Mouse (Mus musculus) limb, embryonic 13.5 days (tissue): ENCODE results near the gene Simc1. TPM values are rescaled to one million over a fixed set of nuclear protein-coding genes. Genes with fewer than 3 reads are reported as not detected.
A peak's percentile ranks its signal among the peaks of the same experiment; 100 is the strongest.

Experiments used
- ATAC-seq: fragments of 200-750 bp; cut with Nextera tagmentation; 2 replicates; pipeline ENCODE4 v1.8.0; 2017; ENCODE audit warnings: low read depth, moderate number of reproducible peaks, moderate TSS enrichment; ENCODE audit not compliant: low FRiP score
- H3K27ac ChIP-seq: fragments of 300-500 bp; sonication (generic); 2 replicates; pipeline ENCODE4 v1.5.1; 2015; ENCODE audit warnings: inconsistent platforms, mild to moderate bottlenecking, moderate library complexity
- H3K27me3 ChIP-seq: fragments of 300-500 bp; sonication (generic); 2 replicates; pipeline ENCODE4 v1.6.1; 2015; ENCODE audit warnings: mild to moderate bottlenecking, inconsistent platforms
- H3K36me3 ChIP-seq: fragments of 300-500 bp; sonication (generic); 2 replicates; pipeline ENCODE4 v1.6.1; 2015; ENCODE audit warnings: inconsistent platforms, mild to moderate bottlenecking, moderate library complexity
- H3K4me1 ChIP-seq: fragments of 300-500 bp; sonication (generic); 2 replicates; pipeline ENCODE4 v1.6.1; 2015; ENCODE audit warnings: inconsistent platforms
- H3K4me2 ChIP-seq: fragments of 300-500 bp; sonication (generic); replicated peaks from 2 replicates; pipeline ENCODE4 v1.6.1; 2015; ENCODE audit warnings: inconsistent platforms, mild to moderate bottlenecking, moderate library complexity
- H3K4me3 ChIP-seq: fragments of 300-500 bp; sonication (generic); 2 replicates; pipeline ENCODE4 v1.5.1; 2015; ENCODE audit warnings: moderate library complexity, mild to moderate bottlenecking, inconsistent platforms
- H3K9ac ChIP-seq: fragments of 300-500 bp; sonication (generic); 2 replicates; pipeline ENCODE4 v1.6.1; 2015; ENCODE audit warnings: mild to moderate bottlenecking, inconsistent platforms
- H3K9me3 ChIP-seq: fragments of 300-500 bp; sonication (generic); 2 replicates; pipeline ENCODE4 v1.6.1; 2016; ENCODE audit warnings: inconsistent platforms
- WGBS: fragments of 180-500 bp; shearing (Covaris S2); methylation state at CpG from one replicate; pipeline ENCODE4 v1.1.7; 2015; 5-methylcytosine and 5-hydroxymethylcytosine counted together
- polyA plus RNA-seq: library from polyadenylated mRNA; unstranded; fragments of >200 nt; fragmentation: Nextera tagmentation; extraction: Ambion mirVana; gene quantifications from 2 replicates; pipeline ENCODE4 v1.2.1, GENCODE M21; 2015

Gene Simc1
- polyA plus RNA-seq, 1 experiment from 2014 or later, result 16.2 TPM

DNA sequence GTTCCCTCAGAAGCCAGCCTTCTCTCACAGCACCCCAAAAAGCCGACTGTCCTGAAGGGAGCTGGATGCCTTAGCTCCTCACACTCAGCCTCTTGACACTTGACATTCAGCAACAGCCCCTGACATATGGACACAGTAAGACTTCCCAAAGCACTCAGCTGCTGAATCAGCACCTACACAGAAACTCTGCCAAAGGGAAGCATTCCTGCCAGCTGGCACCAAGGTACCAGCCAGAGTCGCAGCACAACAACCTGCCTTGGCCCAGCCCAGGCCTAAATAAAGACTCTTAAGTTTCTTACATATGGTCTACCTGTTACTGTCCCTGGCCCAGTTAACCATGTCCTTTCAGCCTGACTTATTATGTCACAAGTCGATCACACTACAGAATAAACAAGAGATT is 53.2 kb downstream of the Simc1 start:
- Histone ChIP-seq H3K27ac (no peak overlapping the region), H3K4me1 (no peaks in the 10 kb centered on the region), H3K9me3 (no peaks in the 10 kb centered on the region), H3K4me2 (no peak overlapping the region), H3K9ac (no peak overlapping the region), H3K27me3 (no peaks in the 10 kb centered on the region), H3K4me3 (no peak overlapping the region), H3K36me3 (peaks cover 96% of the 10 kb centered on the region)
- 89% methylated on average over 3 of the region's 3 CpGs for WGBS
- ATAC-seq, result no peak

DNA sequence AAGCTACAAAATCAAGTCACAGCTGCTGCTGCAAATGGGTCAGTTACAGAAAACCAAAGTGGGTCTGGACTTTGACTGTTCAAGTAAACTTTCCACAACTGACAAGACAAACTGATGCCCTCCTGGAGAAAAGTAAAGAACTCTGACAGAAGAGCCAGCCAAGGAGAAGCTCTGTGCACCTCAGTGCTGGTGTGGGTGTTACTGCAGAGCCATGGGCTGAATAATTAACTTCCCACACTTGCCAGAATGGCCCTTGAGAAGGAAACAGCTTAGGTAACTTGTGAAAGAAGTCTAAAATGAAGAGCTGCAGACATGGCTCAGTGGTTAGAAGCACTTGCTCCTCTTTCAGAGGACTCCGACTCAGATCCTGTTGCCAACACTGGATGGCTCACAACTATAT is 54.1 kb downstream of the Simc1 start:
- no peak overlapping the region for H3K4me2 ChIP-seq
- no peaks in the 10 kb centered on the region for H3K9me3 ChIP-seq
- no peak overlapping the region for H3K27ac ChIP-seq
- ATAC-seq, result no peak
- no peaks in the 10 kb centered on the region for H3K27me3 ChIP-seq
- H3K9ac ChIP-seq, result no peak overlapping the region
- WGBS, result 97% methylated on average over 1 of the region's 1 CpGs
- no peak overlapping the region for H3K4me3 ChIP-seq
- H3K36me3 ChIP-seq, result peaks cover 95% of the 10 kb centered on the region
- H3K4me1 ChIP-seq, result no peaks in the 10 kb centered on the region

DNA sequence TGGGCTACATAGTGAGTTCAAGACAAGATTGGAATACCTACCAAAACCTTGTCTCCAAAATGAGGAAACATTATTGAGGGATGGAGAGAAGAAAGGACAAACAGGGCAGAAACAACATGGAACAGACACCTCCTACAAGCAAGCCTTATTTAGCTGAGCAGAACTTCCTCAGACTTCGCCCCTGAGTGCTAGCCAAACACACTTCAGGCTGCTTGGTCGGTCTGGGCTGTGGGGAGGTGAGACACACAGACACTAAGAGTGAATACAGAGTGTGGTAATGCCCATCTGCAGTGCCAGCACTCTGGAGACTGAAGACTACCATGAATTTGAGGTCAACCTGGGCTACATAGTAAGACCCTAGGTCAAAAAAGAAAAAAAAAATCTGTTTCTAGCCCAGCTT is 56.1 kb downstream of the Simc1 start:
- H3K36me3 ChIP-seq, result peaks cover 86% of the 10 kb centered on the region

DNA sequence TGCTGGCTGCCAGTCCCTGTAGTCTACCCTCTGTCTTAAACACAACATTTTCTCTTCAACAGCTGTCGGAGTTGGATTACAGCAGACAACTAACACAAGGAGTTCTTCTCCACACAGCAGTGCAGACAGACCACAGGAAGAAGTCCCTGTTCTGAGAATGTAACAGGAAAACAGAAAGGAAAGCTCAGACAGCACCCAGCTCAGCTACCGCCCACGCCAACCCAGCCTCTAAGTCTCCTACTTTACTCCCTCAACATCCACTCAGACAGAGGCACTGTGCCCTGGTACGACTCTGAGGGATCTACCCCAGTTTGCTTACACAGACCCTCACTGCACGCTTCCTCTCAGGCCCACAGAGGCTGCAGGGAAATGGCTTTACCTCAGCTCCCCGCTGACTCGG is 57.0 kb downstream of the Simc1 start:
- ATAC-seq, result no peak
- peaks cover 78% of the 10 kb centered on the region for H3K36me3 ChIP-seq

More for the DNA sequence above, 56.1 kb downstream of the Simc1 start:
- Histone ChIP-seq H3K4me2 (no peak overlapping the region), H3K9me3 (no peaks in the 10 kb centered on the region), H3K4me1 (peaks cover 12% of the 10 kb centered on the region), H3K4me3 (no peak overlapping the region), H3K27ac (no peak overlapping the region), H3K9ac (no peak overlapping the region), H3K27me3 (no peaks in the 10 kb centered on the region)
- no peak for ATAC-seq
- WGBS, result 94% methylated on average over 2 of the region's 2 CpGs

DNA sequence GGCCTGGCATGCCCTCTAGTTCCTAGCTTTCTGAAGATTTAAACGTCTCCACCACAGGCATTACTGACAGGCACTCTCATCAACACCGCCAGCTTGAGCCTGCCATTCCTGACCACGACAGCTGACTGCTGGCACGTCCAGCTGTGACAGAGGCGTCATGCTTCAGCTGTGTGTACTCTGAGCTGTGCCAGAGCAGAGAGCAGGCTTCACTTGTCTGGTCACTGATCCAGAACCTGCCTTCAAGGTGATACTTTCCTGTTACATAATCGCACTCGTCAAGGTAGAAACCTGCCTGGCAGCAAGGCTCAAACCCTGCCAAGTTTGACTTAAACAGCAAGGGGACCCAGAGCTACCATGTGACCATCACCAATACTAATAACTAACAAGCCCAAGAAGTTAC is 59.0 kb downstream of the Simc1 start:
- Histone ChIP-seq H3K36me3 (peaks cover 59% of the 10 kb centered on the region), H3K27me3 (no peaks in the 10 kb centered on the region), H3K4me3 (no peak overlapping the region), H3K9me3 (no peaks in the 10 kb centered on the region), H3K4me2 (no peak overlapping the region), H3K27ac (no peak overlapping the region), H3K9ac (no peak overlapping the region), H3K4me1 (peaks cover 12% of the 10 kb centered on the region)
- no peak for ATAC-seq
- WGBS, result 81% methylated on average over 7 of the region's 7 CpGs

More for the DNA sequence above, 57.0 kb downstream of the Simc1 start:
- Histone ChIP-seq H3K27me3 (no peaks in the 10 kb centered on the region), H3K9me3 (no peaks in the 10 kb centered on the region), H3K27ac (no peak overlapping the region), H3K4me2 (no peak overlapping the region), H3K9ac (no peak overlapping the region), H3K4me3 (no peak overlapping the region), H3K4me1 (peaks cover 12% of the 10 kb centered on the region)
- WGBS, result 89% methylated on average over 7 of the region's 7 CpGs

DNA sequence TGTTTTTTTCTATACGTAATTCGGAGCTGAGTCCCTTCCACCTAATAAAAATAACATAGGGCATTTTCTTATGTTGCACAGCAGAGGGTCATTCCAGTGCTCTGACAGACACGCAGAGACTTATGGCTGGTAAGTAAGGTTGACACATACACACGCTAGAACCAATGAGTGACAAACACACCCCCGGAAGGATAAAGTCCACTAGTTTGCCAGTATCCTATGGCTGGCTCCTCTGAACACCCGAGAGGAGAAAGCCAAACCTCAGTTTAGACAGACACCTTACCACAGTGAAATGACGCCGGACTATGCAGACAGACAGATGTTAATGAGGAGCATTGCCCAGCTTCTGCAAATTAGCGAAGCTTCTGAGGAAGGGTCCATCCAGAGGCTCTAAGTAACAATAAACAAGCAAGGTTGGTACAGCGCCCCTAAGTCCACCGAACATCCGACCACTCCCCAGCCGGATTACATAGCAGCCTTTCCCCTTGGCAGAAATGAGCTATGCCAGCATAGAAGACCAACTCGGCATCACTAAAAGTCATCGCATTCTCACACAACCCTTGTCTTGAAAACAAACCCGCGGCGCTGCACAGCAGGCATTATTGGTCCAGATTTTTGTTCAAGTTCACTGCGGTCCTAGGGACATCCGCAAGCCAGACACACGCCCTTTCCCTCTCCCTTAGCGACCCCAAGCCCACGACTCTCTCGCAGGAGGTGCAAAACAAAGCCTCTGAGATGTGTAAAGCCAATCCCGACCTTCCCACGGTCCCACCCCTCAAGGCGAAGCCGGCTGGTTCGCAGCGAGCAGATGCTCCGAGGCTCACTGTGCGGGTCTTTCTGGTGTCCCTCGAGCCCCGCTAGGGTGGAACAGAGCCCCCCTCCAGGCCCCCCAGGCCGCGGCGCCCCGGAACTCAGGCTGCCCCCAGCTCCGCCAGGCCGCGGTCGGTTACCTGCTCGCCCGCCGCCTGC is 60.9 kb downstream of the Simc1 start:
- no peaks in the 10 kb centered on the region for H3K27me3 ChIP-seq
- peak; percentile 60 for ATAC-seq
- peak overlapping the region; percentile 93 for H3K4me2 ChIP-seq
- 10% methylated on average over 45 of the region's 45 CpGs for WGBS
- H3K4me1 ChIP-seq, result peaks cover 12% of the 10 kb centered on the region
- H3K27ac ChIP-seq, result peak overlapping the region; percentile 65
- H3K9ac ChIP-seq, result peak overlapping the region; percentile 91
- H3K9me3 ChIP-seq, result no peaks in the 10 kb centered on the region
- H3K4me3 ChIP-seq, result peak overlapping the region; percentile 77
- H3K36me3 ChIP-seq, result peaks cover 39% of the 10 kb centered on the region

DNA sequence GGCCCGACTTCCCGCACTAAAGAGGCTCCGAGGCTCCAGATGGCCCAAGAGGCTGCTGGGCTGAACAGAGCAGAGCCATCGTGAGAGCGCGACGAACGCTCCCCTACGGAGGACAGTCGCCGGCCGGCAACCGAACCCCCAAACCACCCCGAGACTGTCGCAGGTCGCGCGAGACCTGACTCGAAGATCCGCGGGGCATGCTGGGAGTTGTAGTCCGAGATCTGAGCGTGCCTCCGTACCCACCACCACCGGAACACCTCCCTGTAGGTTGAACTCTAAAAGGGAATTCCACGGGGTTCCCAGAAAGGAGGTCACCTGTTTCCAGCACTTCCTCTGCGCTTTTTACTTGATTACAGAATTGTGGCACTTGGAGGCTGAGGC is 61.6 kb downstream of the Simc1 start, which contains the start of gene 4833439L19Rik:
TSS of gene 4833439L19Rik (minus strand) at position 235 of the 381 bp plus-strand sequence.
- peak within 1 kb of the TSS; percentile 93 for H3K4me2 ChIP-seq
- H3K9ac ChIP-seq, result peak within 1 kb of the TSS; percentile 91
- H3K9me3 ChIP-seq, result no peaks in the 10 kb centered on the region
- WGBS, result 0% methylated on average over 27 of the region's 27 CpGs
- peaks cover 32% of the 10 kb centered on the region for H3K36me3 ChIP-seq
- peak within 1 kb of the TSS; percentile 65 for H3K27ac ChIP-seq
- H3K4me3 ChIP-seq, result peak within 1 kb of the TSS; percentile 77
- no peaks in the 10 kb centered on the region for H3K27me3 ChIP-seq
- H3K4me1 ChIP-seq, result peaks cover 12% of the 10 kb centered on the region
- ATAC-seq, result peak; percentile 97

DNA sequence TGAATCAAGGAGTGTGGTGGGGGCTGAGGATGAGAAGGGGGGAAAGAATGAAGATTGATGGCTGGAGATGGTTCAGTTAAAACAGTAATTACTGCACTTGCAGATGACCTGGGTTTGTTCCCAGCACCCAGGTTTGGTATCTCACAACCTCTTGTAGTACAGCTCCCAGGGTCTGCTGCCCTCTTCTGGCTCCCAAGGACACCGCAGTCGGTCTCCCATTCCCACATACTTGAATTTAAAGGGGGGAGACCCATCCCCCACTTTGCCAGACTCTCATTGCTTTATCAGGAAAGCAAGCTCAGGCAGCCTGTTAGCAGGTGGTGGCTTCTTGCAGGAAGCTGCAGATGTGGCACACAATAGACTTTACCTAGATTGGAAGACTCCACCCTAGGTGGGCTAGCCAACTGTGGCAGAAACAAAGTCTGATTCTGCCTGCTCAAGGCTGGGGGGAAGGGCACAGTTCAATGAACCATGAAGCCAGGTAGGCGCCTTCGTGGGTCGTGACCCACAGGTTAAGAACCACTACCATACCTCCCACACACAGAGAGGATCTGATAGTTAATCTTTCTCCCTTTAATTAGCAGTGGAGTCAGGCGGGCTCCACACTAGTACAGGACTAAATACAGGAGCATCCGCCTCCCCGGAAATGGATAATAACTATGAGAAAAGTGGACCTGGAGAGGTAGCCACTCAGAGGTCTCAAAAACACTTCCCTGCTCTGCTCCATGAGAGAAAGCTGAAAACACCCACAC is 62.2 kb downstream of the Simc1 start:
- H3K27ac ChIP-seq, result no peak overlapping the region
- peaks cover 12% of the 10 kb centered on the region for H3K4me1 ChIP-seq
- H3K9me3 ChIP-seq, result no peaks in the 10 kb centered on the region
- H3K9ac ChIP-seq, result peak overlapping the region; percentile 15; the same call in 1 of the 2 replicates
- ATAC-seq, result peak; percentile 54; the same call in 1 of the 2 replicates
- H3K27me3 ChIP-seq, result no peaks in the 10 kb centered on the region
- H3K4me2 ChIP-seq, result peak overlapping the region; percentile 93
- H3K4me3 ChIP-seq, result peak overlapping the region; percentile 77
- peaks cover 27% of the 10 kb centered on the region for H3K36me3 ChIP-seq
- 47% methylated on average over 8 of the region's 8 CpGs for WGBS

DNA sequence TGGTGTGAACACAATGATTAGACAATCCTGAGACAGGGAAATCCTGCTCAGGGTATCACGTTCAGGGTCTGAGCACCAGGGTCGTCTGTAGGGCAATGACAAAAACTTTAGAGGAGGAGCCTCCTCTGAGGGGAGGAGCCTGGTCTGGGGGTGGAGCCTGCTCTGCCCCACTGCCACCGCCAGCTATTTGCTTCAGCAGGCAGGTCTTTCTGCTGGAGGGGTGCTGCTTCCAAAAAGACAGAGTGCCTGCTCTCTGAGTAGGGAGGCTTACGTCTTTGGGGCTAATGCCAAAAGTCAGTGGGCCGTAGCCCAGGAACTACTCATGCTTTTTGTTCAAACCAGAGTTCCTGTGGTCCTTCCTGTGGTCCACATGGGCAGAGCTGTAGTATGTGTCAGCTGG is 64.8 kb downstream of the Simc1 start:
- H3K36me3 ChIP-seq, result 0 out of 2 replicates have a peak, but pooled peaks cover 2% of the 10 kb centered on the region
- no peak overlapping the region for H3K4me2 ChIP-seq
- H3K27me3 ChIP-seq, result no peaks in the 10 kb centered on the region
- H3K9ac ChIP-seq, result no peak overlapping the region
- 42% methylated on average over 5 of the region's 5 CpGs for WGBS
- peaks cover 10% of the 10 kb centered on the region for H3K4me1 ChIP-seq
- no peak overlapping the region for H3K27ac ChIP-seq
- no peak overlapping the region for H3K4me3 ChIP-seq
- ATAC-seq, result no peak
- H3K9me3 ChIP-seq, result no peaks in the 10 kb centered on the region

DNA sequence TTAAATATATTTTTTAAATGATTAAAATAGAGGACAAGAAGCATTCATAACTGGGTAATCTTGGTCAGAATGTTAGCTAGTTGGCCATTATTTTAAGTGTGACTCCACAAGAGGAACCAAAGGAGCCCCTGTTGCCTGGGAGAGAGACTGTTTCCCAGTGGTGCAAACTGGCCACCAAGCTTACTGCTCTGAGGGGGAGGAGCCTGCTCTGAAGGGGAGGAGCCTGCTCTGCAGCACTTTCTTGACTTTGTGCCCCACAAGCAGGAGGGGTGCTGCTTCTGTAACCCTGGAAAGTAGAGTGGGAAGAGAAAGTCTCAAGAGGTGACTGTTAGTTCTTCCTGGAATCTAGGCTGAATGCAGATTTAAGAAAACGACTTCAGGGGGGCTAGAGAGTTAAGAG is 65.7 kb downstream of the Simc1 start:
- WGBS, result 61% methylated on average over 1 of the region's 1 CpGs
- no peak overlapping the region for H3K27ac ChIP-seq

DNA sequence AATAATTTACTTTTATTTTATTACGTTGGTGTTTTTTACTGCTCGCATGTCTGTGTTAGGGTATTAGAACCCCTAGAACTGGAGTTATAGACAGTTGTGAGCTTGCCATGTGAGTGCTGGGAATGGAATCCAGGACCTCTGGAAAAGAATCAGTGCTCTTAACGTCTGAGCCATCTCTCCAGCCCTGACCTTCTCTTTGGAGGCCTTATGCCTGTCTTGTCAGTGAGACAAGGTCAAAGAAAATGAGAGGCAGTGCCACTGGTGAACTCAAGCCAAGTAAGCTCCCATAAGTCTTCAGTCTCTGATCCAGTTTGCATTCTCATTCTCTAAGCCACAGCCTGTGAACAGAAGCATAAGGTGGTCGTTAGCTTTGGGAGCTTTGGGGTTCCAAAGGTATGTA is 67.2 kb downstream of the Simc1 start:
- no peak overlapping the region for H3K27ac ChIP-seq
- no peak overlapping the region for H3K4me3 ChIP-seq
- H3K4me1 ChIP-seq, result peaks cover 6% of the 10 kb centered on the region
- no peak for ATAC-seq
- WGBS, result 78% methylated on average over 4 of the region's 4 CpGs
- no peak overlapping the region for H3K4me2 ChIP-seq
- no peaks in the 10 kb centered on the region for H3K9me3 ChIP-seq
- H3K9ac ChIP-seq, result no peak overlapping the region
- H3K36me3 ChIP-seq, result no peaks in the 10 kb centered on the region
- peaks cover 4% of the 10 kb centered on the region; the same call in 1 of the 2 replicates for H3K27me3 ChIP-seq

More for the DNA sequence above, 65.7 kb downstream of the Simc1 start:
- ATAC-seq, result no peak
- H3K4me1 ChIP-seq, result peaks cover 3% of the 10 kb centered on the region
- peaks cover 4% of the 10 kb centered on the region; the same call in 1 of the 2 replicates for H3K27me3 ChIP-seq
- H3K9ac ChIP-seq, result no peak overlapping the region
- H3K4me2 ChIP-seq, result no peak overlapping the region
- no peaks in the 10 kb centered on the region for H3K36me3 ChIP-seq
- no peaks in the 10 kb centered on the region for H3K9me3 ChIP-seq
- no peak overlapping the region for H3K4me3 ChIP-seq

DNA sequence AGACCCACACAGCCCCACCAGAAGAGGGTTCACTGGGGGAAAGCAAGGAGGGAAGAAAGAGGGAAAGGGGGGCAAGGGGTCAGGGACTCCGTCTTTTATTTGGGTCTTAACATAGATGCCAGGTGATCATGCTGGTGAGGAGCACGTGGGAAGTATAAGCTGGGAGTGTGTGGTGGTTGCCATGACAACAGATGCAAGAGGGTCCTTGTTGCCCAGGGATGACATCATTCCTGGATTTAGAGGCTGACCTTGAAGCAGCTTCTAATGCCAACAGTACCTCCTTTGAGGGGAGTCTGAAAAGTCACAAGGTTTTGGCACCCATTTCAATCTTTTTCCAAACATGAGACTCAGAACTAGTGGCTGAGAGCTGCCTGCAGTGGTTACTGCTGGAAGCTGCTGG is 68.1 kb downstream of the Simc1 start:
- no peak for ATAC-seq
- H3K27ac ChIP-seq, result no peak overlapping the region
- H3K4me3 ChIP-seq, result no peak overlapping the region
- H3K4me2 ChIP-seq, result no peak overlapping the region
- H3K9me3 ChIP-seq, result no peaks in the 10 kb centered on the region
- peaks cover 15% of the 10 kb centered on the region for H3K4me1 ChIP-seq
- WGBS, result 33% methylated on average over 2 of the region's 2 CpGs
- H3K36me3 ChIP-seq, result peaks cover 5% of the 10 kb centered on the region
- peaks cover 4% of the 10 kb centered on the region; the same call in 1 of the 2 replicates for H3K27me3 ChIP-seq
- H3K9ac ChIP-seq, result no peak overlapping the region
